13 mouse cellular contexts compared by ENCODE assay signal in the genomic region with DNA sequence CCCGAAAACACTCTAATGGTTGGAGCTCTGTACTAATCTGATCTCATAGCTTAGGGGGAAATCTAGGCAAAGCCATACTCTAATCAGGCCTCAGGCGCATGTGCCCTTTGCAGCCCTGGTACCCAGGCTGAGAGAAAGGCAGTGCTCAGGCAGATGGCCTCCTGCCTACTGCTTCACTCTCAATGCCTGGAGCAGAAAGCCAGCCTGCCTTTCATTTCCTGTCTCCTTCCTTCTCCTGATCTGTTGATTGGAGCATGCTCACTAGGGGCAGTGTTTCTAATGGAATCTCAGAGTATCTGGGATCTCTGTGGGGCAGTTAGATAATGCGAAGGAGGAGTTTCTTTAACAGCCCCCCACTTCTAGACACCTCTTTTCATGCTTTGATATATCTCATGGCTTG. TPM values are rescaled to one million over a fixed set of nuclear protein-coding genes. Genes with fewer than 3 reads are reported as not detected.
A peak's percentile ranks its signal among the peaks of the same experiment; 100 is the strongest.
DNase-seq lines count a peak whose midpoint lies in the region; ATAC-seq and TF ChIP-seq lines count a peak whose summit lies in the region.
"Had no signal": no experiment of that assay in that cellular context is flagged by ENCODE, and none has a peak within 500 bp of the region (broad histone marks: within the 10 kb centered on the region; RNA-seq: fewer than 3 reads in every experiment).

No protein-coding gene starts in this region.

- no peak for DNase-seq in heart, postnatal 25 days (ENCODE audit: low spot score)
- peak; percentile 43 for DNase-seq in midbrain, embryonic 14.5 days
- peak; percentile 75 for DNase-seq in retina, postnatal 1 day

- intact Hi-C loops in heart, postnatal 25 days (cut with DNase I) = no loop called here

- H3K4me2 ChIP-seq in heart, embryonic 14.5 days (ENCODE audit: low read length) = peak overlapping the region; percentile 2; the same call in 1 of the 2 replicates
- no peak overlapping the region for H3K4me2 ChIP-seq in midbrain, embryonic 14.5 days (ENCODE audit: low read length)
- H3K4me2 ChIP-seq in midbrain, embryonic 16.5 days (ENCODE audit: low read length) = no peak overlapping the region
- H3K4me2 ChIP-seq: forebrain, embryonic 12.5 days; lung, embryonic 15.5 days had no signal

- H3K9me3 ChIP-seq in heart, embryonic 14.5 days (ENCODE audit: control insufficient read depth, low read length) = no peaks in the 10 kb centered on the region
- H3K9me3 ChIP-seq in midbrain, embryonic 14.5 days (ENCODE audit: control insufficient read depth, low read length) = no peaks in the 10 kb centered on the region
- H3K9me3 ChIP-seq in midbrain, embryonic 16.5 days (replicated peaks; ENCODE audit: control insufficient read depth, low read length, poor library complexity, severe bottlenecking) = no peaks in the 10 kb centered on the region
- H3K9me3 ChIP-seq: forebrain, embryonic 12.5 days; lung, embryonic 15.5 days had no signal

- H3K36me3 ChIP-seq in heart, embryonic 14.5 days (ENCODE audit: control insufficient read depth, insufficient read depth, low read length) = 0 out of 2 replicates have a peak, but pooled peaks cover 5% of the 10 kb centered on the region
- peaks cover 4% of the 10 kb centered on the region; the same call in 1 of the 2 replicates for H3K36me3 ChIP-seq in midbrain, embryonic 14.5 days (ENCODE audit: control insufficient read depth, insufficient read depth, low read length)
- H3K36me3 ChIP-seq in midbrain, embryonic 16.5 days (ENCODE audit: control insufficient read depth, insufficient read depth, low read length) = no peaks in the 10 kb centered on the region
- H3K36me3 ChIP-seq: forebrain, embryonic 12.5 days; lung, embryonic 15.5 days had no signal

- 0 out of 2 replicates have a peak, but pooled peaks have one; percentile 18 for TF ChIP-seq CTCF in cortical plate, adult 2 months (IDR thresholded peaks at IDR 0.05; ENCODE audit: extremely low read depth, insufficient read depth, low read length)

- ATAC-seq in heart, embryonic 14.5 days (ENCODE audit: insufficient number of reproducible peaks, insufficient read depth, low FRiP score, low read depth) = no peak
- no peak for ATAC-seq in midbrain, embryonic 14.5 days (ENCODE audit: low FRiP score, low TSS enrichment)
- ATAC-seq in midbrain, embryonic 16.5 days = no peak
- ATAC-seq in CD4-positive, CD25-positive, alpha-beta regulatory T cell, adult 4 months = no peak

- peaks cover 9 to 31% of the 10 kb centered on the region in 2 experiments for H3K4me1 ChIP-seq in heart, embryonic 14.5 days (ENCODE audit: control insufficient read depth in 2 of 2, insufficient read depth in 2 of 2, low read length in 2 of 2)
- H3K4me1 ChIP-seq in midbrain, embryonic 14.5 days (ENCODE audit: control insufficient read depth, insufficient read depth, low read length) = peaks cover 13% of the 10 kb centered on the region
- peaks cover 21% of the 10 kb centered on the region for H3K4me1 ChIP-seq in midbrain, embryonic 16.5 days (ENCODE audit: control insufficient read depth, insufficient read depth, low read length)
- H3K4me1 ChIP-seq in cortical plate, adult 2 months (ENCODE audit: control insufficient read depth, insufficient read depth, low read length) = peaks cover 32% of the 10 kb centered on the region

- H3K27ac ChIP-seq in heart, embryonic 14.5 days (replicated peaks in 1 of 2; ENCODE audit: control insufficient read depth in 1 of 2, insufficient read depth in 1 of 2, low read depth in 2 of 2, low read length in 2 of 2) = peak overlapping the region; percentile 46 to 74; a peak in 3 of 4 replicates
- peak overlapping the region; percentile 28; the same call in 1 of the 2 replicates for H3K27ac ChIP-seq in midbrain, embryonic 14.5 days (replicated peaks; ENCODE audit: low read depth, low read length)
- H3K27ac ChIP-seq in midbrain, embryonic 16.5 days (ENCODE audit: low read length) = no peak overlapping the region
- H3K27ac ChIP-seq in cortical plate, adult 2 months (ENCODE audit: insufficient read depth, low read length) = peak overlapping the region; percentile 18; the same call in 1 of the 2 replicates
- H3K27ac ChIP-seq: forebrain, embryonic 12.5 days; lung, embryonic 15.5 days had no signal

- H3K9ac ChIP-seq in heart, embryonic 14.5 days (ENCODE audit: low read length) = no peak overlapping the region
- peak overlapping the region; percentile 12; the same call in 1 of the 2 replicates for H3K9ac ChIP-seq in midbrain, embryonic 14.5 days (replicated peaks; ENCODE audit: low read length)
- no peak overlapping the region for H3K9ac ChIP-seq in midbrain, embryonic 16.5 days (ENCODE audit: low read depth, low read length)
- H3K9ac ChIP-seq: forebrain, embryonic 12.5 days; lung, embryonic 15.5 days had no signal

- no peaks in the 10 kb centered on the region for H3K27me3 ChIP-seq in heart, embryonic 14.5 days (ENCODE audit: control insufficient read depth, insufficient read depth, low read length)
- no peaks in the 10 kb centered on the region for H3K27me3 ChIP-seq in midbrain, embryonic 14.5 days (ENCODE audit: control insufficient read depth, insufficient read depth, low read length)
- no peaks in the 10 kb centered on the region for H3K27me3 ChIP-seq in midbrain, embryonic 16.5 days (ENCODE audit: control insufficient read depth, insufficient read depth, low read depth, low read length)
- H3K27me3 ChIP-seq: lung, embryonic 15.5 days had no signal

- TF ChIP-seq POLR2A in cortical plate, adult 2 months (IDR thresholded peaks at IDR 0.05; ENCODE audit: extremely low read depth, insufficient read depth, low read length) = peak; percentile 24; the same call in 1 of the 2 replicates

- H3K4me3 ChIP-seq in heart, embryonic 14.5 days (ENCODE audit: control insufficient read depth in 1 of 2, insufficient read depth in 1 of 2, low read depth in 1 of 2, low read length in 2 of 2) = no peak overlapping the region
- H3K4me3 ChIP-seq in midbrain, embryonic 14.5 days (replicated peaks; ENCODE audit: low read depth, low read length) = no peak overlapping the region
- no peak overlapping the region for H3K4me3 ChIP-seq in midbrain, embryonic 16.5 days (ENCODE audit: low read depth, low read length)
- no peak overlapping the region for H3K4me3 ChIP-seq in cortical plate, adult 2 months (ENCODE audit: insufficient read depth, low read length)
- H3K4me3 ChIP-seq: forebrain, embryonic 12.5 days; lung, embryonic 15.5 days had no signal

- WGBS in heart, embryonic 14.5 days = 68% methylated on average over 3 of the region's 3 CpGs
- 75% methylated on average over 3 of the region's 3 CpGs for WGBS in midbrain, embryonic 14.5 days
- 74% methylated on average over 3 of the region's 3 CpGs for whole genome bisulfite sequencing in midbrain, embryonic 16.5 days

RNA-seq across cellular contexts. Expression of a gene that starts 13.3 kb away (rescaled TPM):
- 66.5 and 68.7 TPM in 2 replicates for polyA plus RNA-seq in heart, embryonic 14.5 days (2014; fragmentation: Nextera tagmentation; extraction: Ambion mirVana)
- total RNA-seq in heart, postnatal 25 days (2021) = 10 to 100 TPM; 25.0 to 26.5 TPM
- polyA plus RNA-seq in midbrain, embryonic 14.5 days (2014; fragmentation: Nextera tagmentation; extraction: Ambion mirVana) = 69.6 and 70.1 TPM in 2 replicates
- 69.7 and 78.1 TPM in 2 replicates for polyA plus RNA-seq in midbrain, embryonic 16.5 days (2015; fragmentation: Nextera tagmentation; extraction: Ambion mirVana)
- polyA plus RNA-seq in cortical plate, adult 2 months (2012; rRNA removed) = 154 and 172 TPM in 2 replicates
- 10 to 100 TPM in 1 of 2 experiments, 1 to 10 TPM in 1; 9.0 to 11.3 TPM for polyA plus RNA-seq in CD4-positive, CD25-positive, alpha-beta regulatory T cell, adult 4 months (2017; shearing (Covaris generic))

RNA-seq across cellular contexts. Expression of a gene that starts 28.2 kb away (rescaled TPM):
- polyA plus RNA-seq in heart, embryonic 14.5 days (2014; fragmentation: Nextera tagmentation; extraction: Ambion mirVana) = not detected in 2 replicates
- not detected for total RNA-seq in heart, postnatal 25 days (2021)
- not detected in 2 replicates for polyA plus RNA-seq in midbrain, embryonic 14.5 days (2014; fragmentation: Nextera tagmentation; extraction: Ambion mirVana)
- polyA plus RNA-seq in midbrain, embryonic 16.5 days (2015; fragmentation: Nextera tagmentation; extraction: Ambion mirVana) = not detected in 2 replicates
- polyA plus RNA-seq in cortical plate, adult 2 months (2012; rRNA removed) = 0.13 TPM in 2 replicates
- polyA plus RNA-seq in CD4-positive, CD25-positive, alpha-beta regulatory T cell, adult 4 months (2017; shearing (Covaris generic)) = under 1 TPM in 1 of 2 experiments, not detected in 1; 0.27 TPM
- total RNA-seq: left cerebral cortex, postnatal 36 days; MEL had no signal
- polyA plus RNA-seq: forebrain, embryonic 12.5 days; intestine, embryonic 14.5 days; lung, embryonic 15.5 days; neural tube, embryonic 14.5 days had no signal
